Mouse (Mus musculus) G1E (cell line): ENCODE data around the gene Mylk.

Experiments
- CTCF ChIP-seq: IDR thresholded peaks from 2 replicates; pipeline ENCODE4 v1.5.1; 2012; ENCODE audit warnings: low read depth, low read length, inconsistent platforms, mixed read lengths
- GATA1 ChIP-seq: IDR thresholded peaks from 2 replicates; pipeline ENCODE4 v1.6.1; 2012; ENCODE audit warnings: borderline replicate concordance, low read length, inconsistent platforms, mixed read lengths
- GATA2 ChIP-seq: IDR thresholded peaks from 2 replicates; pipeline ENCODE4 v1.6.1; 2012; ENCODE audit warnings: low read depth, low read length, inconsistent platforms, borderline replicate concordance
- POLR2AphosphoS5 ChIP-seq: IDR thresholded peaks from 2 replicates; pipeline ENCODE4 v1.6.1; 2012; ENCODE audit warnings: low read depth, low read length, inconsistent platforms; ENCODE audit not compliant: insufficient replicate concordance
- TAL1 ChIP-seq: conservative IDR thresholded peaks from 2 replicates; pipeline ENCODE4 v1.6.1; 2012; ENCODE audit warnings: low read depth, low read length, inconsistent platforms, mixed read lengths

GRCm38 (mm10) chr16:34816548-34816947 lies 71.5 kb downstream of the Mylk start:
- TF ChIP-seq GATA2 (no peak), GATA1 (no peak), CTCF (no peak), POLR2AphosphoS5 (no peak), TAL1 (no peak)
